Mouse (Mus musculus) C2C12 (cell line): ENCODE data around the gene Eif1.

Experiments used
- CEBPB ChIP-seq: IDR thresholded peaks from one replicate; pipeline ENCODE4 v1.6.1; 2011; ENCODE audit warnings: low read depth, mild to moderate bottlenecking, control low read depth, moderate library complexity
- CTCF ChIP-seq: IDR thresholded peaks from one replicate; pipeline ENCODE4 v1.5.1; 2011; ENCODE audit not compliant: control insufficient read depth, insufficient read depth, insufficient read length
- MAX ChIP-seq: IDR thresholded peaks from one replicate; pipeline ENCODE4 v1.6.1; 2011; ENCODE audit warnings: mild to moderate bottlenecking, control low read depth
- MYOG ChIP-seq: IDR thresholded peaks from one replicate; pipeline ENCODE4 v1.6.1; 2011; ENCODE audit not compliant: control insufficient read depth, insufficient read length; ENCODE audit errors: extremely low read depth
- USF1 ChIP-seq: IDR thresholded peaks from one replicate; pipeline ENCODE4 v1.6.1; 2011; ENCODE audit warnings: low read depth, mild to moderate bottlenecking, control low read depth, moderate library complexity

GRCm38 (mm10) chr11:100333944-100334457 lies 14.3 kb downstream of the Eif1 start, which contains the start of gene Gast:
- no peak for TF ChIP-seq CTCF
- TF ChIP-seq CEBPB: no peak
- TF ChIP-seq MAX: no peak
- no peak for TF ChIP-seq USF1
- no peak for TF ChIP-seq MYOG
